Mouse (Mus musculus): ENCODE measurements at regions not wholly inside any gene's neighbourhood (a gene's known extent, or its start where the extent isn't known, plus 50 kb on each side); places are given as distances from the start of the nearest gene placed in this dataset.

GRCm38 (mm10) chr2:149722342-149722741 is 106.7 kb upstream of the Syndig1 start:
- in situ Hi-C loops (cut with MboI, MseI): no loop called here

DNA sequence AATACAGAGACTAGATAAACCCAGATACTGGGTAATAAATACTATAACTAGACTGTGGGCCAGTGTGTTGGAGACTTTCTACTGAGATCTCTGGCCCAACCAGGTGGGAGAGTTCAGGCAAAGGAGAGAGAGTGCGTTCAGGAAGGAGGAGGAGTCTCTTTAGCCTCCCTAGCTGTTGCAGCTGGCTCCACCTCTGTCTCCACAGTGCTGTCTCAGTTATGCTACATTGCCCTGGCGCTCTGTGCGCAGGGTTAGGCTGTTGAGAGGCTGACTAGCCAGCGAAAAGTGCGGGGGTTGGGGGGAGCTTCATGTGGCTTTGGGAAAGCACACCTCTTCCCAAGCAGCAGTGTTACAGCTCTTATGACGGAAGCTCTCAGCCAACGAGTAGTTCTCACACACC is 104.7 kb upstream of the Syndig1 start:
- in situ Hi-C loops (cut with MboI, MseI): no loop called here

DNA sequence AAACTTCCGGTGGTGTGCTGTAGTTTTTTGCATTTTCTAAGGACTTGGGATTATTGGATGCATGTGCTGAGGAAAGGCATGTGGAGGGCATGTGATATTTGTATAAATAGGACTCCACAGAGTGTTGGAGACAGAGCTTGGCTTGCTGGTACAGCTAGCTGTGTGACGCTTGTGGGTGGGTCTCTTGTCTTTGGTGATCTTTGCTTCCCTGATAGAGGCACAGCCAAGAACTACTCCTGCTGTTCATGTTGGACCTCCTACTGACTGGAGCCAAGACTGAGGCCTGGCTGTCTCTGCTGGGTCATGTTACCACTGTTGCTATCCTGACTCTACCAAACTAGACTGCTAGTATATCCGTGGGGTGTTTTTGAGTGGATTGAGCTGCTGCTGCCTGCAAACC is 103.1 kb upstream of the Syndig1 start:
- in situ Hi-C loops (cut with MboI, MseI): no loop called here

DNA sequence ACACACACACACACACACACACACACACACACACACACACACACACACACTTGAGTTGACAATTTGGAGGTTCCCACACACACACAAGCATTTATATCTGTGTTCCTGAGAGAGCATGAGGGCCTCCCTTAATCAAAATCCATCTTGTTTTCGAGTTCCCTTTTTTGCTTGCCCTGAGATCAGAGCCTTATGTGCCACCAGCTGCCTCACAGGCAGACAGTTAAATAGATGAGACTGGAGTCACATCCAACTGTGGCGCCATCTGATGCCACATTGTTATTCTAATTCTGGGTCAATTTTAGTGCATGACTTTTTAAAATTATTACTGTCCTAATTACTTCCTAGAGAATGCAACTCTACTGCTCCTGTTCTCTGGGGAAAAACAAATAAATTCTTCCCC is 91.2 kb upstream of the Syndig1 start:
- in situ Hi-C loops (cut with MboI, MseI): no loop called here

- in situ Hi-C loops (cut with MboI, MseI): no loop called here
Observed at GRCm38 (mm10) chr2:149739886-149740285, 89.1 kb upstream of the Syndig1 start.

GRCm38 (mm10) chr2:149742661-149743060 is 86.3 kb upstream of the Syndig1 start:
- in situ Hi-C loops (cut with MboI, MseI): no loop called here

- in situ Hi-C loops (cut with MboI, MseI): no loop called here
Observed at GRCm38 (mm10) chr2:149748240-149748822, 80.7 kb upstream of the Syndig1 start.

- in situ Hi-C loops (cut with MboI, MseI): no loop called here
Observed at GRCm38 (mm10) chr2:149759151-149759550, 69.9 kb upstream of the Syndig1 start.

DNA sequence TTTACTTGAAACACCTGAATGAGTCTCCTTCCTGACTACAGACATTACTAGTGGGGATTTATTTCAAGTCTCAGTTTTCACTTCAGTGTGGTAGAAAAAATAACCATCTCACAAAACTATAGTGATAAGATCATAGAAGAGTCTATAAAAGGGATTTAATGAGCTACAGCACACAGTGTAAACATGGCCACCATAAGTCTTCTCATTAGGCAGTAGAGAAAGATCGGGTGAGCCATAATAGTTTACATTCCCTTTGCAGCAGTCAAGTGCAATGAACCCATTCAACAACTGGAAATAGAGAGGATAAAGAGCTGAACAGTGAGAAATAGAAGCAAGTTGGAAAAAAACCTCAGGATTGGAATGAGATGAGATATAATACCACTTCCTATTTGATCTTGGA is 65.1 kb upstream of the Syndig1 start:
- in situ Hi-C loops (cut with MboI, MseI): no loop called here

DNA sequence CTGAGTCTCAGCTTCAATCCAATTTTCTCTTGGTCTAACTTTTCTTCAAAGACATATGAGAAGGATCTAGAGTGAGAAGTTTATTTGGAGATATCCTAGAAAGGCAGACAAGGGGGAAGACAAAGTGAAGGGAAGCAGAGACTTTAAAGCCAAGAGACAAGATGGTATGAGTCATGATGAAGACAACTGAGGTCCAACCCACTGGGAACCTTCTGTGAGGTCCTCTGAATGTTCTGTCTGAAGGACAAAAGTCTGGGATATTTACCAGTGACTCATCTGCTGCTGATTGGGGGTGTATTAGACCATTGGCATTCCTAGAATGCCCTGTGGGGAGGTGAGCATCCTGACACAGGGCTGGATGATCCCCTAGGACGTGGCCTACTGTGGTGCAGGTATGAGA is 61.0 kb upstream of the Syndig1 start:
- in situ Hi-C loops (cut with MboI, MseI): no loop called here

DNA sequence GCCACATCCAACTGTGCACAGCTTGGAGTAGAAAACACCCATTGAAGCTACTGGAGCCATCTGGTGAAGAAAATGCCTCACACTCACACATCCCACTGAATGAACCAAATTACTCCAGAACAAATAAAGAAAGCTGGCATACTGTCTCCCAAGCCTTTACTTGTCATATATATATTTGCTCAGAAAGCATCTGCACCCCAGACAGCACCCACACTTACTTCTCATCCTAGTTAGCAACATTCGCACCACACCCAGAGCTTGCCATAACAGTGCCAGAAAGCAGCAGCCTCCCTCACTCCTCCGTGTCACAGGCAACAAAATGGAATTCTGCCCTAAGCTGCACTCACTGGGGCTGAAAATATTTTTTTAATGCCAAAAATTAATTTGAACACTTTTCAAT is 60.5 kb upstream of the Syndig1 start:
- in situ Hi-C loops (cut with MboI, MseI): no loop called here

- in situ Hi-C loops (cut with MboI, MseI): no loop called here
Observed at GRCm38 (mm10) chr2:149777316-149777715, 51.7 kb upstream of the Syndig1 start.
